Mouse (Mus musculus): ENCODE results near the gene Gdnf.

GRCm38 (mm10) chr15:7875879-7876278 lies 65.2 kb downstream of the Gdnf start:
- TF ChIP-seq GATA1 (IDR thresholded peaks at IDR 0.05; ENCODE audit: borderline replicate concordance, low read length): no peak
- TF ChIP-seq FLI1 (IDR thresholded peaks at IDR 0.05; ENCODE audit: low read length): no peak

All from megakaryocyte, embryonic 14.5 days (primary cell).